In the genomic region with DNA sequence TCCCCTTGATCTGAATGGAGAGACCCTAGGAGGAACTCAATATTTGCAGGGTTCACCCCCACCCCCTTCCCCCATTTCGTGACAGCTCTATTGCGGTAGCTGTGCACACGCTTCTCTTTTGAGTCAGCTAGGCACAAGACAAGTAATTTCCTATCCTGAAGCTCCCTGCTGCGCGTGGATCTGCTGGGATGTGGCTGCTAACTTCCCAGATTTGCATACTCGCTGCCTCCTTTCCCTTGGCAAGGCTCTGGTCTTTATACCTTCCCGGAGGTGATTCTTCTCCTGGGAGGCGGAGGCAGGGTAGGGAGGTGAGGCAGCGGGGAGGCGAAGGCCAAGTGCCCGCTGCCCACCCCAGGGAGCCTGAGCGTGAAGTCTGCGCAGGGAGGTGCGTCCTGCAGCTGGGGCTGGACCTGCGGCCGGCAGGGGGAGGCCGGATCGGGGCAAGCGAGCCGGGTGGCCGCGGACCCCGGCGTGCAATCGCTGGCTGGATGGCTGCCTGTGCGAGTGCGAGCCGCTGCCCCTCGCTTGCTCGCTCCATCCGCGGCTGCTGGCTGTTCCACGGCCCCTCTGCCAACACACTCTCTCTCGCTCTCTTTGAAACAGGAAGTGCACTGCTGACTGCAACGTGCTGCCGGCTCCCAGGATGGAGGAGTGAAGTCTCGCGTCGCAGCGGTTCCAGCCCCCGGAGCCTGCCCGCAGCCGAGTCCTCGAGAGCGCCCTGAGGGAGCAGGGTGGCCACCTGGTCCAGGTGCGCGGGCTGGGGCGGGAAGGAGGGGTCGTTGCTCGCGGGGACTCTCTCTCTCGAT, we compare ENCODE assay signal across 8 mouse cellular contexts. TPM values are rescaled to one million over a fixed set of nuclear protein-coding genes. Genes with fewer than 3 reads are reported as not detected.
A peak's percentile ranks its signal among the peaks of the same experiment; 100 is the strongest.
DNase-seq lines count a peak whose midpoint lies in the region; ATAC-seq and TF ChIP-seq lines count a peak whose summit lies in the region.

No protein-coding gene starts in this region.

- peak overlapping the region; percentile 69 for H3K27ac ChIP-seq in heart, adult 2 months
- H3K27ac ChIP-seq in neural tube, embryonic 13.5 days (replicated peaks) = peak overlapping the region; percentile 76
- no peak overlapping the region for H3K27ac ChIP-seq in thymus, adult 2 months (ENCODE audit: control insufficient read depth, insufficient read depth, low read length)

- peaks cover 8% of the 10 kb centered on the region for H3K4me1 ChIP-seq in heart, adult 2 months (ENCODE audit: control insufficient read depth, insufficient read depth, low read length)
- H3K4me1 ChIP-seq in lung, adult 2 months (ENCODE audit: control insufficient read depth, insufficient read depth, low read length) = peaks cover 11% of the 10 kb centered on the region
- H3K4me1 ChIP-seq in neural tube, embryonic 13.5 days (replicated peaks) = peaks cover 37% of the 10 kb centered on the region
- H3K4me1 ChIP-seq in thymus, adult 2 months (replicated peaks; ENCODE audit: control insufficient read depth, insufficient read depth, low read length) = peaks cover 15% of the 10 kb centered on the region

- H3K9me3 ChIP-seq in neural tube, embryonic 13.5 days = no peaks in the 10 kb centered on the region

- no peaks in the 10 kb centered on the region for H3K79me2 ChIP-seq in heart, adult 2 months (replicated peaks; ENCODE audit: control insufficient read depth, insufficient read depth, low read length)

- H3K4me3 ChIP-seq in heart, adult 2 months = peak overlapping the region; percentile 75
- H3K4me3 ChIP-seq in lung, adult 2 months (replicated peaks; ENCODE audit: extremely low read depth, low read depth, low read length) = peak overlapping the region; percentile 60
- H3K4me3 ChIP-seq in neural tube, embryonic 13.5 days = peak overlapping the region; percentile 45
- peak overlapping the region; percentile 62 for H3K4me3 ChIP-seq in thymus, adult 2 months (ENCODE audit: control insufficient read depth, insufficient read depth, low read length)

- peak overlapping the region; percentile 81 for H3K9ac ChIP-seq in heart, adult 2 months (ENCODE audit: low read depth, low read length)
- peak overlapping the region; percentile 73 for H3K9ac ChIP-seq in neural tube, embryonic 13.5 days

- peak overlapping the region; percentile 85 for H3K4me2 ChIP-seq in neural tube, embryonic 13.5 days

- peak; percentile 86 for DNase-seq in A20 (ENCODE audit: low read depth, low spot score)
- DNase-seq in adrenal gland, adult (ENCODE audit: inconsistent age in 2 of 2, low spot score in 1 of 2) = peak; percentile 81 to 93
- peak; percentile 64 for DNase-seq in embryo, embryonic 9.5 days (ENCODE audit: extremely low spot score)
- DNase-seq in heart, adult 2 months = peak; percentile 76 to 78
- peak; percentile 76 for DNase-seq in kidney, adult 18-20 months
- DNase-seq in lung, adult 2 months = peak; percentile 66
- DNase-seq in thymus, adult 2 months = peak; percentile 67

- TF ChIP-seq EP300 in heart, adult 2 months (IDR thresholded peaks at IDR 0.05; ENCODE audit: insufficient read depth, low read depth, low read length) = no peak

- TF ChIP-seq POLR2A in heart, adult 2 months (IDR thresholded peaks at IDR 0.05; ENCODE audit: insufficient read depth, low read depth, low read length) = no peak
- TF ChIP-seq POLR2A in lung, adult 2 months (IDR thresholded peaks at IDR 0.05; ENCODE audit: borderline replicate concordance, extremely low read depth, low read depth, low read length) = peak; percentile 17; the same call in 1 of the 2 replicates
- peak; percentile 35; the same call in 1 of the 2 replicates for TF ChIP-seq POLR2A in thymus, adult 2 months (IDR thresholded peaks at IDR 0.05; ENCODE audit: control insufficient read depth, extremely low read depth, insufficient read depth, low read length, poor library complexity)

- ATAC-seq in neural tube, embryonic 13.5 days (ENCODE audit: low read depth) = peak; percentile 67

- peak; percentile 72 for TF ChIP-seq CTCF in heart, adult 2 months (IDR thresholded peaks at IDR 0.05)
- TF ChIP-seq CTCF in lung, adult 2 months (IDR thresholded peaks at IDR 0.05; ENCODE audit: insufficient read depth, low read length) = no peak
- TF ChIP-seq CTCF in thymus, adult 2 months (IDR thresholded peaks at IDR 0.05; ENCODE audit: borderline replicate concordance, control insufficient read depth, extremely low read depth, insufficient read depth, low read length, poor library complexity) = 0 out of 2 replicates have a peak, but pooled peaks have one; percentile 12

- no peaks in the 10 kb centered on the region for H3K27me3 ChIP-seq in heart, adult 2 months (ENCODE audit: control insufficient read depth, insufficient read depth, low read length)
- H3K27me3 ChIP-seq in neural tube, embryonic 13.5 days = peaks cover 3% of the 10 kb centered on the region; the same call in 1 of the 2 replicates
- no peaks in the 10 kb centered on the region for H3K27me3 ChIP-seq in thymus, adult 2 months (ENCODE audit: control insufficient read depth, insufficient read depth, low read length)

- WGBS in heart, adult 2 months = under 1% methylated on average over 52 of the region's 52 CpGs
- WGBS in lung, adult 2 months = 3% methylated on average over 52 of the region's 52 CpGs
- 8% methylated on average over 49 of the region's 52 CpGs for WGBS in neural tube, embryonic 13.5 days
- WGBS in thymus, adult 2 months = under 1% methylated on average over 52 of the region's 52 CpGs

- intact Hi-C loops in heart, adult 2 months (cut with DNase I) = loop anchor here (5.0 kb wide), 2 partner anchors 40 to 60 kb away; no protein-coding TSS in a partner anchor

- H3K36me3 ChIP-seq in heart, adult 2 months (ENCODE audit: control insufficient read depth, insufficient read depth, low read length) = no peaks in the 10 kb centered on the region; the same call in 1 of the 2 replicates
- H3K36me3 ChIP-seq in neural tube, embryonic 13.5 days = peaks cover 28% of the 10 kb centered on the region
- no peaks in the 10 kb centered on the region for H3K36me3 ChIP-seq in thymus, adult 2 months (ENCODE audit: control insufficient read depth, insufficient read depth, low read length)

RNA-seq across cellular contexts. Expression of gene Lrrc8d, which starts 32.1 kb away (rescaled TPM):
- total RNA-seq in heart, adult 2 months (2021) = 1 to 10 TPM; 8.0 to 8.8 TPM
- 4.3 and 5.2 TPM in 2 replicates for polyA plus RNA-seq in heart, adult 2 months (2012; rRNA removed)
- 11.3 and 16.6 TPM in 2 replicates for polyA plus RNA-seq in lung, adult 2 months (2012; rRNA removed)
- polyA plus RNA-seq in neural tube, embryonic 13.5 days (2015; fragmentation: Nextera tagmentation; extraction: Ambion mirVana) = 37.6 and 39.4 TPM in 2 replicates
- 5.6 and 5.7 TPM in 2 replicates for polyA plus RNA-seq in thymus, adult 2 months (2012; rRNA removed)
